Mouse (Mus musculus): Measurements from ENCODE around the gene Srrd.

The Srrd gene

DNA sequence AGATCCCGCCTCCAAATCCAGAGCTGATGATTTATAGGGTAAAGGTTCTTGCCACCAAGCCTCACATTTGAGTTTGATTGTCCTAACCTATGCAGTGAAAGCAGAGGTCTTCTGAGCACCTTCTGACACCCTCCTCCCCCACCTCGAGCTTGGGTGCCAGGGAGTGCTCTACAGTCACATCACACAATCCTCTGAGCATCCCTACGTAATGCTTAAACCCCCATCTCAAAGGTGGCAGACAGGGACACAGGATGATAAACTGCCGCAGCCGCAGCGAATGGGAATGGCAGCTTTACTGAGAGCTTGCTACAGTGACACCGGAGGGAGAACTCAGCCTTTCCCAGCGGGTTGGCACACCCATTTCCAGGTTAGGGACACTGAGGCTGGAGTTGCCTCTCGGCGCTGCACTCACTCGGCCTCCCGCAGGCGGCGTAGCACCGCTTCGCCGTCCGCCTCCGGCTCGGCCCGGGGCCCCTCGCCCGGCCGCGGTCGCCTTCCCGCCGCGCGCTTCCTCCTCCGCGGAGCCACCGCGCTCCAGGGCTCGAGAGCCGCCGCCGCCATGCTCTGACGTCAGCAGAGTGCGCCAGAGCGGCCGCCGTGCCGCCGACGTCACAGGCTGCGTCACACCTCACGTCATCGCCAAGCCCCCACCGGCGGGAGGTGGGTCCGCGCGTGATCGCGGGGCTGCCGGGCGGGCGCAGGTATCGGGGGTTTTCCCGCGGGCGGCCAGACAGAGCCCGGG is at the start of gene Srrd, which contains the start of gene Hps4:
Gene Srrd, minus strand, starts transcription at position 578 of the 742 bp plus-strand sequence.
Gene Hps4, plus strand, starts transcription at position 621 of the 742 bp plus-strand sequence.
- peak; percentile 89 for DNase-seq (ENCODE audit: extremely low spot score, low spot score)

GRCm38 (mm10) chr5:112391676-112392323 is 49.0 kb upstream of the Srrd start:
- DNase-seq (ENCODE audit: extremely low spot score, low spot score): no peak

- DNase-seq (ENCODE audit: extremely low spot score, low spot score): no peak
Measured at GRCm38 (mm10) chr5:112391002-112391401, 48.2 kb upstream of the Srrd start.

DNA sequence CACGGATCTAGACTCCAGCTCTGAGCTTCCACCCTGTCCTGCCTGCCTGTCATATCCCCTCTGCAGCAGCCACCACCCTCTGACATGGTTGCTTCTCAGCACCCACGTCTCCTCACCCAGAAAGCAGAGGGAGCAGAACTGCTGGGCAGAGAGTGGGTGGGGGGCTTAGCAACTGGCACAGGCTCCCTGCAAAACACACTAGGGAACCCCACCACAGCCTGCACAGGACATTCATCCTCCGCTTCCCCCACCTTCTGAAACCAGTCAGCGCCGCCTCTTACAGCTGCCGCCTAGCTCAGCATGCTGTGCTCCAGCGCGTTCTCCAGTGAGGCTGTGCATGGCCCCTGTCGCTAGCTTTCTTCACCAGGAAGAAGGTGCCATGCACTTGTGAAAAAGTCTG is 46.5 kb upstream of the Srrd start:
- DNase-seq (ENCODE audit: extremely low spot score, low spot score): no peak

DNA sequence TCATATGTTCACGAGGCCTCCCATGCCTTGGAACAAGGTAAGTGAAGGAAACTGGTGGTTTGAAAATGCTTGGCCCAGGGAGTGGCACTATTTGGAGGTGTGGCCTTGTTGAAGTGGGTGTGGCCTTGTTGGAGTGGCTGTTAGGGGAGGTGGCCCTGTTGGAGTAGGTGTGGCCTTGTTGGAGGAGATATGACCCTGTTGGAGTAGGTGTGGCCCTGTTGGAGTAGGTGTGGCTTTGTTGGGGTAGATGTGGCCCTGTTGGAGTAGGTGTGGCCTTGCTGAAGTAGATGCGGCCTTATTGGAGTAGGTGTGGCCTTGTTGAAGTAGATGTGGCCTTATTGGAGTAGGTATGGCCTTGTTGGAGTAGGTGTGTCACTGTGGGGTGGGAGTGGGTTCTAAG is 43.1 kb upstream of the Srrd start:
- DNase-seq (ENCODE audit: extremely low spot score, low spot score): no peak

DNA sequence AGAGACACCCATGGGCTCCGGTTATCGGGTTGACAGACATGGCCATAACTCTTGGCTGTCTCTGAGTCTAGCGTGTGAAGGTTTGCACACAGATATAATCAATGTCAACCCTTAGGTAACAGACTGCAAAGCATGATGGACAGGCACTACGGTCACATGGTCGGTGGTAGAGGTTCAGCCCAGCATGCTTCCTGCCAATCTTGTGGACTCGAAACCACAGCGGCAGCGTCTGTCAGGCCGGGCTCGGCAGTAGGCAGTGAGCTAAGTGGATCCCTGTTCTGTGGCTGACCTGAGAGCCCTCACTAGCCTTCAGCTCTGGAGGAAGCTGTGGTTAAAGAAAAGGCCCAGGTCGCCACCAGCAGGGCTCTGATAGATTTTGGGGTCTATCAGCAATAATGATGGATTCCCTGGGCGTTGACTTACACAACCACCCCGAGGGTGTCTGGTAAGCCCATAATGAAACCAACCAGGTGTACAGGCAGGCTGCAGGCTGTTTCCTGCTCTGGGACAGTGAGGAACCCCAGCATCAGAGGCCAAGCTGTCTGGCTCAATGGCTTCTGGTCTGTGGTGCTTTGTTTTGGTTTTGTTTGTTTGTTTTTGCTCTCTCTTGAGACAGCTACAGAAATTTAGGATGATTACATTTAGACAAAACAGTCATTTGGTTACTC is 42.1 kb upstream of the Srrd start:
- DNase-seq (ENCODE audit: extremely low spot score, low spot score): no peak

DNA sequence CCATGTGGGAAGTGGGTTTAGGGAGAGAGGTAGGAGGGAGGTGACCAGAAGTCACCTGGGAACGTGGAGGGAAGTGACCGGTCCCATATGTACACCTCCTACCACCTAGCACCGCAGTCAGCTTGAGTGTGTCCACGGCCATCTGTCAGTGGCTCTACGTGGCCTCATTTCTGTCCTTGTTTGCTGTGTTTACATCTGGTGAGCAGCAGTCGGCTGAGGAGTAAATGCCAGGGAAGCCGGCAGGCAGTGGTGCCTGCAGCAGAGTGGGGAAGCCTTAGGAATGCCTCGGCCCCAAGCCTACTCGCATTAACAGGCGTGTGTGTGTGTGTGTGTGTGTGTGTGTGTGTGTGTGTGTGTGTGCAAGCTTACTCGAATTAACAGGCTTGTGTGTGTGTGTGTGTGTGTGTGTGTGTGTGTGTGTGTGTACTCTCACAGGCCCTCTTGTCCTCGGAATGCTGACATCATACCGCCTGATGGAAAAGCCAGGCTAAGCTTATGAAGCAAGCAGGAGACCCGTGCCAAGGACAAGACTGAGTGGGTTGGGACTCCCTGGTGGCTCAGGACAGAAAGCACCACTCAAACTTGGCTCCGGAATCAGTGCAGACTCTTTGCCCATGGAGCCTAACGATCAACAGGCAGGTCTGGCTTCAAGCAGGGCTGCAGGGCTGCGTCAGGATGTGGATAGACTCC is 39.9 kb upstream of the Srrd start:
- DNase-seq (ENCODE audit: extremely low spot score, low spot score): no peak

DNA sequence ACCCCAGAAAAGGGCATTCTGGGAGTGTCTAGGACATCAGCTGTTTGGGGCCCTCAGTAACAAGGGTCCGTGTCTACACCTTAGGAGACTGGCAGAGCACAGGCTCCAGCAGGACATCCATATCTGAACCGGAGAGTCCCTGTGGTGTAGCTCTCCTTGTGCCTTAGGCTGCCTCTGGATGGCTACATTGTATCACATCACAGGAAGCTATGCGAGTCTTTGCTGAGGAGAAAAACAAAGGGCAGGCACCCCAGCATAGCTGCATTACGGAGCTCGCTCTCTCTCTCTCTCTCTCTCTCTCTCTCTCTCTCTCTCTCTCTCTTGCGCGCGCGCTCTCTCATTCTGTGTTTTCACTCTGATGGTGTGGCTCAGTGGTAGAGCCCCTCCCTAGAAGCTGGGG is 39.2 kb upstream of the Srrd start:
- DNase-seq (ENCODE audit: extremely low spot score, low spot score): no peak

GRCm38 (mm10) chr5:112381154-112381553 is 38.3 kb upstream of the Srrd start:
- no peak for DNase-seq (ENCODE audit: extremely low spot score, low spot score)

DNA sequence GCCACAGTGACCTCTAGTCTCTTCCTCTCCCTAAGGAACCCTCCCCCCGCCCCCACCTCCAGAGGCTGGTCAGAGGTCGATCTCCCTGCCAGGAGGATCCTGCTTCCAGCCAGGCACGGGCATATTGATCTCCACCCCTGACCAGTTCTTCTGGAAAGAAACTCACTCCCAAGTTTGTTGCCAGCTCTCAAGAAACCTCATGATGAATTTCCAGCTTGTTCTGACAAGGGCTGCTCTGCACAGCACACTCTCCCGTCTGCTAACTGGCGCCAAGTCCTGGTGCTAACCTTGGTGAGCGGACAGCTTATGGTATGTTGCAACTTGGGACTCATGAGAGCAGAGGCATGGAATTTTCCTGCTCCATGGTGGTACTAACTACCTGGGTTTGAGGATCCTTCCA is 35.9 kb upstream of the Srrd start:
- no peak for DNase-seq (ENCODE audit: extremely low spot score, low spot score)

- DNase-seq (ENCODE audit: extremely low spot score, low spot score): no peak
Measured at GRCm38 (mm10) chr5:112377380-112377779, 34.5 kb upstream of the Srrd start.

- DNase-seq (ENCODE audit: extremely low spot score, low spot score): no peak
Measured at GRCm38 (mm10) chr5:112376111-112376510, 33.3 kb upstream of the Srrd start.

DNA sequence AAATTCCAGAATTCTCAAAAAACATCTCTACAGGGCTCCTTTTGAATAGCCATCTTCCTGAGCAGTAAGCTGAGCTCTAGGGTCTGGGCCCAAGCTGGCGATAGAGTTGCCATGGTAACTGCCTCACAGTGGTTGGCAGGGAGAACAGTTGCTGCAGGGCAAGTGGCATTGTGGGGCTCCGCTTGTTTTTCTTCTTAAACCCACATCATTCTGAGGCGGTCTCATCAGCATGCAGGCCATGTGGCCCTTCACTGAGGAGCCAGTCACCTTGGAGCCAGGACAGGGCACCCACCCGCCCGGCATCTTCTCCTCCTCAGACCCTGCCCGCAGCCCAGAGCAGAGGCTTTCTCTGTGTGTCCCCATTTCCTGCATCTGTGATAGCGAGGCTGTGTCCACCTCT is 29.1 kb upstream of the Srrd start:
- no peak for DNase-seq (ENCODE audit: extremely low spot score, low spot score)

GRCm38 (mm10) chr5:112370236-112370813 is 27.5 kb upstream of the Srrd start:
- DNase-seq (ENCODE audit: extremely low spot score, low spot score): no peak

- no peak for DNase-seq (ENCODE audit: extremely low spot score, low spot score)
Measured at GRCm38 (mm10) chr5:112369326-112369725, 26.5 kb upstream of the Srrd start.

DNA sequence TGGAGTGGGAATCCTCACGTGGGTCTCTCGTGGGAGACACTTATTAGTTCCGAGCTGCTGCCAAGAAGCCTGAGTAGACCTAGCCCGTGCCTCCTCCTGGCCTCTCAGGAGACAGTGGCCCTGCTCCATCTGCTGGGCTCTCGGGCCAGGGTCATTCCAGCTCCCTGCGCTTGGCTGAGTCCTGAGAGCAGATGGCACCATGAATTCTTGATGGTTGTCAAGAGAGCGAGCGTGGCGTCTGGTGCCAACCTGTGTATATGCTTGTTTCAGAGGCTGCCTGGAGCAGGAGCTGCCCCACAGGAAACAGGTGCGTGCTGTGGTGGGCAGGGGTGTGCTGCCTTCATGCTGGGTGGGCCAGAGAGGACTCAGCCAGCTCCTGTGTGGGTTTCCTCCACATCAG is 25.8 kb upstream of the Srrd start:
- DNase-seq (ENCODE audit: extremely low spot score, low spot score): no peak

- DNase-seq (ENCODE audit: extremely low spot score, low spot score): no peak
Measured at GRCm38 (mm10) chr5:112367929-112368328, 25.1 kb upstream of the Srrd start.

GRCm38 (mm10) chr5:112367338-112367737 is 24.5 kb upstream of the Srrd start:
- no peak for DNase-seq (ENCODE audit: extremely low spot score, low spot score)

DNA sequence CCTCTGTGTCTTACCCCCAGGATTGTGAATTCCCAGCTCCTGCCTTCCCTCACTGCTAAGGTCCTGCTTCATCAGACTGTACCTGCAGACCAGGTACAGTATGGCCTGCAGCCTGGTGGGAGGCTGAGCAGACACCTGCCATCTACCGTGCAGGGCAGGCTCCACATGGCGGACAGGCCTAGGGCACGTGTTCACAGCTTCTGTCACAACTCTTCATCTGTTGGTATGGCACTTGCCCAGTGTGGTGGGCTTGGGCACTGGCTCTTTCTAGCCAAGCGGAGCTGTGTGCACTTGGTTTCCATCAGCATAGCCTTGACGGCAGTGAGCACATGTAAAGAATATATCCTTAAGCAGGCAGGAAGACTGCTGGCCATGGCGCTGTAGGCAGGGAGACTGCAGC is 24.0 kb upstream of the Srrd start:
- DNase-seq (ENCODE audit: extremely low spot score, low spot score): no peak

DNA sequence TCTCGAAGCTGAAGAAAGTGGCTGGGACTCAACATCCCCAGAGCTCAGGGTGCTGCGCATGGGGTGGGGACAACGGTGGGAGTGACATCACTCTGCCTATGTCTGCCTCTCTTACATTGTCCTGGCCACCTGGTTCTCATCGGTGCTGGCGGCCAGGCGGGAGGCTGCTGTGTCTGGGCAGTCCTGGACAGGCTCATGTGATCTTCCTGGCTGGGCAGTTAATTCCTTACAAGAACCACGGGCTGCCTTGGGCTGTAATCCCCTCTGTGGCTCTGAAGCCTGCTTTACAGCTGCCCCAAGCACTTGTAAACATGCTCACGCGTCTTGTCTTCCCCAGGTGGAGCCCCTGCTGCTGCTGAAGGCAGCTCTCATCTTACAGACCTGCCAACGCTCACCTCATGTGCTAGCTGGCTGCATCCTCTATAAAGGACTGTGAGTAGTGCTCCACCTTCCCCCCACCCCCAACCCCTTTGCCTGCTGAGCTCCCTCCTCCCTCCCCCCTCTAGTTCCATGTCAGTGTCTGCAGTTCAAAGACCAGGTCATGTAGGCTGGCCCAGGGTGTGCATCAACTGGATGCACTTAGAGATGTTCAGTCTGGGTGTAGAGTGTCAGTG is 21.5 kb upstream of the Srrd start:
- no peak for DNase-seq (ENCODE audit: extremely low spot score, low spot score)

GRCm38 (mm10) chr5:112360077-112360476 is 17.2 kb upstream of the Srrd start:
- no peak for DNase-seq (ENCODE audit: extremely low spot score, low spot score)
